Mouse (Mus musculus): ENCODE measurements around the gene Cdk11b. TPM values are rescaled to one million over a fixed set of nuclear protein-coding genes. Genes with fewer than 3 reads are reported as not detected.
"Not testable (repeated sequence)": the region's sequence is repeated elsewhere in the genome, so short reads cannot be mapped to it uniquely, and the experiment has no call there.

Cdk11b gene
- polyA plus RNA-seq, 1 experiment from 2014 or later: 49.4 TPM

- ATAC-seq (ENCODE audit: low FRiP score, low TSS enrichment) (no peak), DNase-seq (no peak)
- Histone ChIP-seq H3K4me1 (ENCODE audit: control insufficient read depth, insufficient read depth, low read length) (no peaks in the 10 kb centered on the region), H3K4me3 (replicated peaks; ENCODE audit: low read depth, low read length) (no peak overlapping the region), H3K27ac (replicated peaks; ENCODE audit: low read depth, low read length) (no peak overlapping the region), H3K4me2 (ENCODE audit: low read length) (no peak overlapping the region), H3K9me3 (ENCODE audit: control insufficient read depth, low read length) (no peaks in the 10 kb centered on the region), H3K9ac (replicated peaks; ENCODE audit: low read length) (no peak overlapping the region), H3K27me3 (ENCODE audit: control insufficient read depth, insufficient read depth, low read length) (no peaks in the 10 kb centered on the region), H3K36me3 (ENCODE audit: control insufficient read depth, insufficient read depth, low read length) (peaks cover 89% of the 10 kb centered on the region)
Observed at GRCm38 (mm10) chr4:155635766-155636499, 11.3 kb downstream of the Cdk11b start.

GRCm38 (mm10) chr4:155643531-155643930, 18.9 kb downstream of the Cdk11b start:
- no peak overlapping the region for H3K27ac ChIP-seq (replicated peaks; ENCODE audit: low read depth, low read length)
- H3K36me3 ChIP-seq (ENCODE audit: control insufficient read depth, insufficient read depth, low read length): peaks cover 84% of the 10 kb centered on the region
- WGBS: 94% methylated on average over 1 of the region's 1 CpGs
- ATAC-seq (ENCODE audit: low FRiP score, low TSS enrichment) (no peak), DNase-seq (no peak)
- H3K4me2 ChIP-seq (ENCODE audit: low read length): no peak overlapping the region
- H3K27me3 ChIP-seq (ENCODE audit: control insufficient read depth, insufficient read depth, low read length): no peaks in the 10 kb centered on the region
- H3K4me3 ChIP-seq (replicated peaks; ENCODE audit: low read depth, low read length): no peak overlapping the region
- H3K9ac ChIP-seq (replicated peaks; ENCODE audit: low read length): no peak overlapping the region
- no peaks in the 10 kb centered on the region for H3K4me1 ChIP-seq (ENCODE audit: control insufficient read depth, insufficient read depth, low read length)
- H3K9me3 ChIP-seq (ENCODE audit: control insufficient read depth, low read length): no peaks in the 10 kb centered on the region

GRCm38 (mm10) chr4:155645308-155645707, 20.7 kb downstream of the Cdk11b start, which contains the start of gene Gm10563:
Gm10563 (minus strand) TSS chr4:155645408.
- 98% methylated on average over 2 of the region's 2 CpGs for WGBS
- not testable (repeated sequence) for H3K27me3 ChIP-seq (ENCODE audit: control insufficient read depth, insufficient read depth, low read length); H3K9me3 ChIP-seq (ENCODE audit: control insufficient read depth, low read length)

GRCm38 (mm10) chr4:155645721-155646120, 21.1 kb downstream of the Cdk11b start:
- Histone ChIP-seq H3K4me2 (ENCODE audit: low read length) (no peak overlapping the region), H3K4me1 (ENCODE audit: control insufficient read depth, insufficient read depth, low read length) (no peaks in the 10 kb centered on the region), H3K36me3 (ENCODE audit: control insufficient read depth, insufficient read depth, low read length) (peaks cover 88% of the 10 kb centered on the region), H3K27ac (replicated peaks; ENCODE audit: low read depth, low read length) (no peak overlapping the region), H3K9me3 (ENCODE audit: control insufficient read depth, low read length) (no peaks in the 10 kb centered on the region), H3K9ac (replicated peaks; ENCODE audit: low read length) (no peak overlapping the region), H3K4me3 (replicated peaks; ENCODE audit: low read depth, low read length) (no peak overlapping the region), H3K27me3 (ENCODE audit: control insufficient read depth, insufficient read depth, low read length) (no peaks in the 10 kb centered on the region)
- no peak for DNase-seq
- 98% methylated on average over 5 of the region's 5 CpGs for WGBS
- ATAC-seq (ENCODE audit: low FRiP score, low TSS enrichment): no peak

More at GRCm38 (mm10) chr4:155645308-155645707, 20.7 kb downstream of the Cdk11b start, which contains the start of gene Gm10563:
- H3K36me3 ChIP-seq (ENCODE audit: control insufficient read depth, insufficient read depth, low read length): peaks cover 88% of the 10 kb centered on the region
- not testable (repeated sequence) for H3K4me1 ChIP-seq (ENCODE audit: control insufficient read depth, insufficient read depth, low read length); H3K4me2 ChIP-seq (ENCODE audit: low read length); ATAC-seq (ENCODE audit: low FRiP score, low TSS enrichment); H3K4me3 ChIP-seq (replicated peaks; ENCODE audit: low read depth, low read length); DNase-seq; H3K9ac ChIP-seq (replicated peaks; ENCODE audit: low read length); H3K27ac ChIP-seq (replicated peaks; ENCODE audit: low read depth, low read length)

- 94% methylated on average over 11 of the region's 11 CpGs for WGBS
- no peak for ATAC-seq (ENCODE audit: low FRiP score, low TSS enrichment)
- Histone ChIP-seq H3K36me3 (ENCODE audit: control insufficient read depth, insufficient read depth, low read length) (peaks cover 66% of the 10 kb centered on the region), H3K4me1 (ENCODE audit: control insufficient read depth, insufficient read depth, low read length) (peaks cover 15% of the 10 kb centered on the region), H3K9ac (replicated peaks; ENCODE audit: low read length) (no peak overlapping the region), H3K4me3 (replicated peaks; ENCODE audit: low read depth, low read length) (no peak overlapping the region), H3K27me3 (ENCODE audit: control insufficient read depth, insufficient read depth, low read length) (peaks cover 34% of the 10 kb centered on the region), H3K4me2 (ENCODE audit: low read length) (no peak overlapping the region), H3K27ac (replicated peaks; ENCODE audit: low read depth, low read length) (no peak overlapping the region), H3K9me3 (ENCODE audit: control insufficient read depth, low read length) (no peaks in the 10 kb centered on the region)
- no peak for DNase-seq
Observed at GRCm38 (mm10) chr4:155649355-155649754, 24.7 kb downstream of the Cdk11b start.

- Histone ChIP-seq H3K9ac (replicated peaks; ENCODE audit: low read length) (no peak overlapping the region), H3K27me3 (ENCODE audit: control insufficient read depth, insufficient read depth, low read length) (peaks cover 54% of the 10 kb centered on the region), H3K4me2 (ENCODE audit: low read length) (no peak overlapping the region), H3K4me3 (replicated peaks; ENCODE audit: low read depth, low read length) (no peak overlapping the region), H3K9me3 (ENCODE audit: control insufficient read depth, low read length) (no peaks in the 10 kb centered on the region), H3K36me3 (ENCODE audit: control insufficient read depth, insufficient read depth, low read length) (peaks cover 67% of the 10 kb centered on the region), H3K4me1 (ENCODE audit: control insufficient read depth, insufficient read depth, low read length) (peaks cover 24% of the 10 kb centered on the region), H3K27ac (replicated peaks; ENCODE audit: low read depth, low read length) (no peak overlapping the region)
- 67% methylated on average over 15 of the region's 15 CpGs for WGBS
- DNase-seq: no peak
- no peak for ATAC-seq (ENCODE audit: low FRiP score, low TSS enrichment)
Observed at GRCm38 (mm10) chr4:155651553-155652269, 27.1 kb downstream of the Cdk11b start.

GRCm38 (mm10) chr4:155652283-155653085, 27.8 kb downstream of the Cdk11b start:
- H3K36me3 ChIP-seq (ENCODE audit: control insufficient read depth, insufficient read depth, low read length): peaks cover 66% of the 10 kb centered on the region
- peaks cover 24% of the 10 kb centered on the region for H3K4me1 ChIP-seq (ENCODE audit: control insufficient read depth, insufficient read depth, low read length)
- H3K9me3 ChIP-seq (ENCODE audit: control insufficient read depth, low read length): no peaks in the 10 kb centered on the region
- peak overlapping the region; percentile 49 for H3K9ac ChIP-seq (replicated peaks; ENCODE audit: low read length)
- DNase-seq (peak; percentile 30), ATAC-seq (ENCODE audit: low FRiP score, low TSS enrichment) (no peak)
- 16% methylated on average over 36 of the region's 36 CpGs for WGBS
- H3K27ac ChIP-seq (replicated peaks; ENCODE audit: low read depth, low read length): no peak overlapping the region
- peak overlapping the region; percentile 67 for H3K4me2 ChIP-seq (ENCODE audit: low read length)
- H3K27me3 ChIP-seq (ENCODE audit: control insufficient read depth, insufficient read depth, low read length): peaks cover 54% of the 10 kb centered on the region
- peak overlapping the region; percentile 30 for H3K4me3 ChIP-seq (replicated peaks; ENCODE audit: low read depth, low read length)

- H3K36me3 ChIP-seq (ENCODE audit: control insufficient read depth, insufficient read depth, low read length): peaks cover 63% of the 10 kb centered on the region
- WGBS: under 1% methylated on average over 33 of the region's 33 CpGs
- peaks cover 24% of the 10 kb centered on the region for H3K4me1 ChIP-seq (ENCODE audit: control insufficient read depth, insufficient read depth, low read length)
- DNase-seq: peak; percentile 64
- H3K4me2 ChIP-seq (ENCODE audit: low read length): peak within 1 kb of the TSS; percentile 67
- no peak within 1 kb of the TSS for H3K27ac ChIP-seq (replicated peaks; ENCODE audit: low read depth, low read length)
- peak within 1 kb of the TSS; percentile 30 for H3K4me3 ChIP-seq (replicated peaks; ENCODE audit: low read depth, low read length)
- peak within 1 kb of the TSS; percentile 49 for H3K9ac ChIP-seq (replicated peaks; ENCODE audit: low read length)
- ATAC-seq (ENCODE audit: low FRiP score, low TSS enrichment): peak; percentile 31; the same call in 1 of the 2 replicates
- H3K9me3 ChIP-seq (ENCODE audit: control insufficient read depth, low read length): no peaks in the 10 kb centered on the region
- H3K27me3 ChIP-seq (ENCODE audit: control insufficient read depth, insufficient read depth, low read length): peaks cover 54% of the 10 kb centered on the region
Observed at GRCm38 (mm10) chr4:155653086-155653450, 28.4 kb downstream of the Cdk11b start, which contains the start of gene Mmp23. Mmp23 (minus strand) TSS chr4:155653384.
